Mouse (Mus musculus) heart, postnatal 0 days (tissue): ENCODE data around the gene Olfr516.
"Not testable (repeated sequence)": the region's sequence is repeated elsewhere in the genome, so short reads cannot be mapped to it uniquely, and the experiment has no call there.

Experiments
- CTCF ChIP-seq: IDR thresholded peaks from 2 replicates; pipeline ENCODE4 v1.5.1; 2016; ENCODE audit warnings: antibody characterized with exemption, control low read depth, low read depth
- EP300 ChIP-seq: IDR thresholded peaks from 2 replicates; pipeline ENCODE4 v1.6.1; 2016; ENCODE audit warnings: antibody characterized with exemption, low read depth

DNA sequence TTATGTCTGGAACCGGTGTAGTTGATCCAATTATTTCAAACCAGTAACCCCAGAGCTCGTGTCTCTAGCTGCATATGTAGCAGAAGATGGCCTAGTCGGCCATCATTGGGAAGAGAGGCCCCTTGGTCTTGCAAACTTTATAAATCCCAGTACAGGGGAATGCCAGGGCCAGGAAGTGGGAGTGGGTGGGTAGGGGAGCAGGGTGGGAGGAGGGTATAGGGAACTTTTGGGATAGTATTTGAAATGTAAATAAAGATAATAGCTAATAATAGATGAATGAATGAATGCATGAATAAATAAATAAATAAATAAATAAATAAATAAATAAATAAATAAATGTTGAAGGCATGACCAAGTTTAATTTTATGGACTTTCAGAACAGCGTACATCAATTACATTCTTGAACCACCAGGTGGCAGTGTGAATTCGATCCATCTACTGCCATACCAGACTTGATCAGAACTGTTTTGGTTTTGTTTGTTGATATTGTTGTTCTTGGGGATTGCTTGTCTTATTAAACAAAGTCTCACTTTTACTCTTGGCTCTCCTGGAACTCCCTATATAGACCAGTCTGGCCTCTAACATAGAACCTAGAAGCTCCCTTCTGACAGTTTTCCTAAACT, 35.6 kb downstream of the Olfr516 start:
- TF ChIP-seq CTCF = peak; percentile 58
- not testable (repeated sequence) for TF ChIP-seq EP300
